Mouse (Mus musculus): ENCODE results near the gene Eif4b. TPM values are rescaled to one million over a fixed set of nuclear protein-coding genes. Genes with fewer than 3 reads are reported as not detected.

Gene Eif4b
- polyA plus RNA-seq (2015; fragmentation: Nextera tagmentation; extraction: Ambion mirVana): 87.0 and 89.2 TPM in 2 replicates

DNA sequence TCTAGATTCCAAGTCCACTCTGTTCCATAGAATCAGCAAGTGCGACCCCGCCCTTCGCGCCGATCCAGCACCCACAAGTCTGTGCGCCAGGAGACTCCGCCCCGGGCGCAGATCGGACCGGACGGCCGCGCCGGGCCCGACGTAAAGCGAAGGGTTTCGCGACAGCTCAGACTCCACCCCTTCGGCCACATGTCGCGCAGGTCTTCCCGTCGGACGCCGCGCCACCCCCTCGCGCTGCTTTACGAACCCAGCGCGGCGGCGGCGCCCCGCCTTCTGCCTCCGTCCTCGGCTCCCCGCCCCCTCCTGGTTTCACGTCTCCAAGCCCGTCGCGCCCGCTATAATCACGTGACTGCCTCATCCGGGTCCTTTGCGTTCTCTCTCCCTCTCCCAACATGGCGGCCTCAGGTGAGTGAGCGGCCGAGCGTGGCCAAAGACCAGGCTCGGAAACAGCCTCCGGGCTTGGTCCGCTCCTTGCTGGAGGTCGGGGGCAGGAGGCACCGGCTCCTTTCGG lies at the start of gene Eif4b:
Gene Eif4b (plus strand): TSS at position 215 of the 511 bp plus-strand sequence.
- peak; percentile 92 for ATAC-seq (replicated peaks)
- under 1% methylated on average over 58 of the region's 58 CpGs for WGBS

GRCm38 (mm10) chr15:102023888-102024287 lies 49.7 kb upstream of the Eif4b start:
- Histone ChIP-seq H3K4me3 (no peak overlapping the region), H3K4me2 (no peak overlapping the region), H3K36me3 (replicated peaks) (no peaks in the 10 kb centered on the region), H3K4me1 (peaks cover 12% of the 10 kb centered on the region), H3K9ac (no peak overlapping the region), H3K27ac (no peak overlapping the region), H3K27me3 (replicated peaks) (peaks cover 34% of the 10 kb centered on the region), H3K9me3 (no peaks in the 10 kb centered on the region)
- WGBS: 66% methylated on average over 8 of the region's 8 CpGs
- ATAC-seq (replicated peaks): no peak

More for the DNA sequence above, at the start of gene Eif4b:
- Histone ChIP-seq H3K4me1 (peaks cover 27% of the 10 kb centered on the region), H3K4me3 (peak within 1 kb of the TSS; percentile 64), H3K4me2 (peak within 1 kb of the TSS; percentile 70), H3K27ac (peak within 1 kb of the TSS; percentile 98), H3K36me3 (replicated peaks) (no peaks in the 10 kb centered on the region), H3K27me3 (replicated peaks) (peaks cover 4% of the 10 kb centered on the region; the same call in 1 of the 2 replicates), H3K9ac (peak within 1 kb of the TSS; percentile 94), H3K9me3 (no peaks in the 10 kb centered on the region)

- Histone ChIP-seq H3K4me1 (peaks cover 12% of the 10 kb centered on the region), H3K4me3 (no peak overlapping the region), H3K9ac (no peak overlapping the region), H3K9me3 (no peaks in the 10 kb centered on the region), H3K27ac (no peak overlapping the region), H3K36me3 (replicated peaks) (no peaks in the 10 kb centered on the region), H3K4me2 (no peak overlapping the region; the same call in 1 of the 2 replicates), H3K27me3 (replicated peaks) (peaks cover 34% of the 10 kb centered on the region)
- no peak for ATAC-seq (replicated peaks)
- WGBS: 6% methylated on average over 22 of the region's 22 CpGs
Measured at GRCm38 (mm10) chr15:102025136-102025872, 48.3 kb upstream of the Eif4b start.

- Histone ChIP-seq H3K9me3 (no peaks in the 10 kb centered on the region), H3K4me1 (peaks cover 12% of the 10 kb centered on the region), H3K27me3 (replicated peaks) (peaks cover 34% of the 10 kb centered on the region), H3K36me3 (replicated peaks) (no peaks in the 10 kb centered on the region), H3K4me3 (no peak overlapping the region), H3K4me2 (no peak overlapping the region), H3K27ac (no peak overlapping the region), H3K9ac (no peak overlapping the region)
- ATAC-seq (replicated peaks): no peak
- 13% methylated on average over 12 of the region's 12 CpGs for WGBS
Measured at GRCm38 (mm10) chr15:102026430-102026829, 47.1 kb upstream of the Eif4b start.

DNA sequence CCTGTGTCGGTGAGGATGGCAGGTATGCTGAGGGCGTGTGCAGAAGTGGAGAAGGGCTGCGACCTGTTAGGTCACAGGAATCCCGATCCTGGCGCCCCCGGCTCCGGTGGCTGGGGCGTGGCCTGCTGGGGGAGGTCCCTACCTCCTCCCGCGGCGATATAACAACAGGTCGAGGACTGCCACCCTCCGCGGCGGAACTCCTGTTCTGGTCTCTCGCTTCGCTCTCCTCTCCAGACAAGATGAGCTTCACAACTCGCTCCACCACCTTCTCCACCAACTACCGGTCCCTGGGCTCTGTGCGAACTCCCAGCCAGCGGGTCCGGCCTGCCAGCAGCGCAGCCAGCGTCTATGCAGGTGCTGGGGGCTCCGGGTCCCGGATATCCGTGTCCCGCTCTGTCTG lies 45.5 kb upstream of the Eif4b start, which contains the start of gene Krt18:
Gene Krt18 (plus strand): TSS at position 141 of the 400 bp plus-strand sequence.
- WGBS: 3% methylated on average over 28 of the region's 28 CpGs
- H3K9ac ChIP-seq: no peak within 1 kb of the TSS
- peaks cover 12% of the 10 kb centered on the region for H3K4me1 ChIP-seq
- peaks cover 34% of the 10 kb centered on the region for H3K27me3 ChIP-seq (replicated peaks)
- ATAC-seq (replicated peaks): no peak
- peak within 1 kb of the TSS; percentile 31 for H3K4me2 ChIP-seq
- H3K36me3 ChIP-seq (replicated peaks): no peaks in the 10 kb centered on the region
- H3K4me3 ChIP-seq: 0 out of 2 replicates have a peak within 1 kb of the TSS, but pooled peaks have one; percentile 3
- H3K9me3 ChIP-seq: no peaks in the 10 kb centered on the region
- no peak within 1 kb of the TSS for H3K27ac ChIP-seq

- H3K36me3 ChIP-seq (replicated peaks): no peaks in the 10 kb centered on the region
- no peak for ATAC-seq (replicated peaks)
Measured at GRCm38 (mm10) chr15:102034121-102035053, 39.2 kb upstream of the Eif4b start.

GRCm38 (mm10) chr15:102040277-102040676 lies 33.3 kb upstream of the Eif4b start:
- Histone ChIP-seq H3K36me3 (replicated peaks) (no peaks in the 10 kb centered on the region), H3K27me3 (replicated peaks) (no peaks in the 10 kb centered on the region), H3K4me3 (no peak overlapping the region), H3K4me1 (no peaks in the 10 kb centered on the region), H3K4me2 (no peak overlapping the region), H3K9me3 (no peaks in the 10 kb centered on the region), H3K27ac (no peak overlapping the region), H3K9ac (no peak overlapping the region)
- ATAC-seq (replicated peaks): no peak
- WGBS: 80% methylated on average over 4 of the region's 4 CpGs

More at GRCm38 (mm10) chr15:102034121-102035053, 39.2 kb upstream of the Eif4b start:
- Histone ChIP-seq H3K27ac (no peak overlapping the region), H3K9ac (no peak overlapping the region), H3K27me3 (replicated peaks) (no peaks in the 10 kb centered on the region), H3K4me2 (no peak overlapping the region), H3K4me3 (no peak overlapping the region), H3K9me3 (no peaks in the 10 kb centered on the region), H3K4me1 (no peaks in the 10 kb centered on the region)
- 65% methylated on average over 16 of the region's 16 CpGs for WGBS

DNA sequence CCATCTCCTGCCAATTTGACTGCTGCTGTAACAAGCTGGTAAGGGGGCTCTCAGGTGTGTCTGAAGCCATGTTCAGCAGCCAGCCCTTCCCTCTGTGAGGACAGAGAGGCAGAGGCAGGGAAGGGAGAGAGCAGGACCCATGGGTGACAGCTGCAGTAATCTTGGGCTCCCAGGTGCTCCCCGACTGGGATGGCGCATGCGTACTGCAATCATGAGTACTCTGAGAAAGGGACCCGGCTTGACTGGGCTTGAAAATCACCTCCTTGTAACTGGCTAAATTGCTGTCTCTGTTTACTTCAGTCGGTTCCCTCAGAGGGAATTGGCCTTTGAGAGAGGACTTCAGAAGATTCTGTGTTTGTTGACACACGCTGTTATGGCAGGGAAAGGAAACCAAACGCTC lies 31.6 kb upstream of the Eif4b start:
- ATAC-seq (replicated peaks): no peak
- H3K27ac ChIP-seq: no peak overlapping the region
- H3K36me3 ChIP-seq (replicated peaks): no peaks in the 10 kb centered on the region
- no peak overlapping the region for H3K4me2 ChIP-seq
- no peak overlapping the region for H3K4me3 ChIP-seq
- no peaks in the 10 kb centered on the region for H3K9me3 ChIP-seq
- no peaks in the 10 kb centered on the region for H3K4me1 ChIP-seq
- 74% methylated on average over 7 of the region's 7 CpGs for WGBS
- no peaks in the 10 kb centered on the region for H3K27me3 ChIP-seq (replicated peaks)
- H3K9ac ChIP-seq: no peak overlapping the region

- no peaks in the 10 kb centered on the region for H3K27me3 ChIP-seq (replicated peaks)
- no peak overlapping the region for H3K27ac ChIP-seq
- 81% methylated on average over 3 of the region's 3 CpGs for WGBS
- H3K36me3 ChIP-seq (replicated peaks): no peaks in the 10 kb centered on the region
- H3K9me3 ChIP-seq: no peaks in the 10 kb centered on the region
- H3K4me2 ChIP-seq: no peak overlapping the region
- H3K9ac ChIP-seq: no peak overlapping the region
- ATAC-seq (replicated peaks): no peak
- no peak overlapping the region for H3K4me3 ChIP-seq
- no peaks in the 10 kb centered on the region for H3K4me1 ChIP-seq
Measured at GRCm38 (mm10) chr15:102044745-102045144, 28.8 kb upstream of the Eif4b start.

- no peaks in the 10 kb centered on the region for H3K27me3 ChIP-seq (replicated peaks)
- H3K27ac ChIP-seq: no peak overlapping the region
- no peak overlapping the region for H3K4me2 ChIP-seq
- no peak overlapping the region for H3K4me3 ChIP-seq
- ATAC-seq (replicated peaks): no peak
- WGBS: 96% methylated on average over 10 of the region's 10 CpGs
- no peaks in the 10 kb centered on the region for H3K9me3 ChIP-seq
- H3K36me3 ChIP-seq (replicated peaks): no peaks in the 10 kb centered on the region
- no peak overlapping the region for H3K9ac ChIP-seq
- H3K4me1 ChIP-seq: no peaks in the 10 kb centered on the region
Measured at GRCm38 (mm10) chr15:102045691-102046090, 27.9 kb upstream of the Eif4b start.

DNA sequence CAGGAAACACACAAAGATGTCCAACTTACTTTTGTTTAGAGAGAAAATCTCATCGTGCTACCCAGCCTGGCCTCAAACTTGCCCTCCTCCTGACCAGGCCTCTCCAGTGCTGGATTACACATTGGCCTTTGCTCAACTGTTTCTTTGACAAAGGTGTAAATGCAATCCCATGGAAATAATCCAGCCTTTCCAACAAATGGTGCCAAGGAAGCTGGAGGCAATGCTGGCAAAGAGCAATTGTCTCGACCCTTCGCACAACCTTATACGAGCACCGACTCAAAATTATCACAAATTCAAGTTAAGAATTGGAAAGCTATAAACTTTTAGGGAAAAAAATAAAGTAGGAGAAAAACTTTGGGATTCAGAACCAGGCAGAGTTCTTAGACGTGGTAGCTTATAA lies 25.6 kb upstream of the Eif4b start:
- Histone ChIP-seq H3K36me3 (replicated peaks) (no peaks in the 10 kb centered on the region), H3K4me2 (no peak overlapping the region), H3K27ac (no peak overlapping the region), H3K9ac (no peak overlapping the region), H3K9me3 (no peaks in the 10 kb centered on the region), H3K4me1 (peaks cover 7% of the 10 kb centered on the region; the same call in 1 of the 2 replicates), H3K27me3 (replicated peaks) (no peaks in the 10 kb centered on the region), H3K4me3 (no peak overlapping the region)
- no peak for ATAC-seq (replicated peaks)
- 90% methylated on average over 6 of the region's 6 CpGs for WGBS

DNA sequence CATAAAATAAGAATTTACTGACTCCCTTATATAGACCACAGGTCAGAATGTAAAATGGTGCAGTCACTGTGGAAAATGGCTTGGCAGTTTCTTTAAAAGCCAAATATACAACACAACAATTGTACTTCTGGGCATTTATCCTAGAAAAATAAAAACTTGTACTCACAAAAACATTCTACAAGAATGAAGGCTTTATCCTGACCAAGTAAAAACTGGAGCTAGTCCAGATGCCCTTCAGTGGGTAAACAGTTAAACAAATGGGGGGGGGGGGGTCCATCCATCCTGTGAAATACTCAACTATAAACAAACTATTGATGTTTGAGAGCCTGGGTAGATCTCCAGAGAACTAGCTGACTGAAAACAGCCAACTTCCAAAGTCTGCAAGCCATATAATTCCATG lies 23.7 kb upstream of the Eif4b start:
- H3K27ac ChIP-seq: no peak overlapping the region
- no peak overlapping the region for H3K4me2 ChIP-seq
- H3K27me3 ChIP-seq (replicated peaks): no peaks in the 10 kb centered on the region
- H3K4me1 ChIP-seq: peaks cover 7% of the 10 kb centered on the region; the same call in 1 of the 2 replicates
- no peak for ATAC-seq (replicated peaks)
- no peak overlapping the region for H3K9ac ChIP-seq
- H3K36me3 ChIP-seq (replicated peaks): no peaks in the 10 kb centered on the region
- H3K4me3 ChIP-seq: no peak overlapping the region
- H3K9me3 ChIP-seq: no peaks in the 10 kb centered on the region

All from midbrain, embryonic 15.5 days (tissue).